Mouse (Mus musculus): ENCODE results near the gene Cd300lg. TPM values are rescaled to one million over a fixed set of nuclear protein-coding genes. Genes with fewer than 3 reads are reported as not detected.

Gene Cd300lg
- polyA plus RNA-seq, 1 experiment, result 6.4 TPM

GRCm38 (mm10) chr11:102061941-102062473 is 20.7 kb downstream of the Cd300lg start:
- no peak for TF ChIP-seq POLR2A (IDR thresholded peaks at IDR 0.05; ENCODE audit: borderline replicate concordance, low read depth, low read length)
- TF ChIP-seq CTCF (IDR thresholded peaks at IDR 0.05; ENCODE audit: low read depth, low read length), result no peak
- Histone ChIP-seq H3K27ac (ENCODE audit: insufficient read depth, low read depth, low read length) (no peak overlapping the region), H3K4me1 (ENCODE audit: control insufficient read depth, insufficient read depth, low read length) (no peaks in the 10 kb centered on the region), H3K4me3 (ENCODE audit: insufficient read depth, low read length) (no peak overlapping the region)

GRCm38 (mm10) chr11:102063076-102063475 is 21.8 kb downstream of the Cd300lg start:
- Histone ChIP-seq H3K4me3 (ENCODE audit: insufficient read depth, low read length) (no peak overlapping the region), H3K27ac (ENCODE audit: insufficient read depth, low read depth, low read length) (no peak overlapping the region), H3K4me1 (ENCODE audit: control insufficient read depth, insufficient read depth, low read length) (no peaks in the 10 kb centered on the region)
- TF ChIP-seq POLR2A (IDR thresholded peaks at IDR 0.05; ENCODE audit: borderline replicate concordance, low read depth, low read length) (no peak), CTCF (IDR thresholded peaks at IDR 0.05; ENCODE audit: low read depth, low read length) (no peak)

- Histone ChIP-seq H3K27ac (ENCODE audit: insufficient read depth, low read depth, low read length) (no peak overlapping the region), H3K4me3 (ENCODE audit: insufficient read depth, low read length) (no peak overlapping the region), H3K4me1 (ENCODE audit: control insufficient read depth, insufficient read depth, low read length) (no peaks in the 10 kb centered on the region)
- TF ChIP-seq CTCF (IDR thresholded peaks at IDR 0.05; ENCODE audit: low read depth, low read length) (no peak), POLR2A (IDR thresholded peaks at IDR 0.05; ENCODE audit: borderline replicate concordance, low read depth, low read length) (no peak)
Measured at GRCm38 (mm10) chr11:102068969-102069368, 27.7 kb downstream of the Cd300lg start.

GRCm38 (mm10) chr11:102069633-102070032 is 28.3 kb downstream of the Cd300lg start:
- Histone ChIP-seq H3K4me1 (ENCODE audit: control insufficient read depth, insufficient read depth, low read length) (no peaks in the 10 kb centered on the region), H3K27ac (ENCODE audit: insufficient read depth, low read depth, low read length) (no peak overlapping the region), H3K4me3 (ENCODE audit: insufficient read depth, low read length) (no peak overlapping the region)
- TF ChIP-seq CTCF (IDR thresholded peaks at IDR 0.05; ENCODE audit: low read depth, low read length) (no peak), POLR2A (IDR thresholded peaks at IDR 0.05; ENCODE audit: borderline replicate concordance, low read depth, low read length) (no peak)

GRCm38 (mm10) chr11:102070426-102070825 is 29.1 kb downstream of the Cd300lg start:
- Histone ChIP-seq H3K27ac (ENCODE audit: insufficient read depth, low read depth, low read length) (no peak overlapping the region), H3K4me3 (ENCODE audit: insufficient read depth, low read length) (no peak overlapping the region), H3K4me1 (ENCODE audit: control insufficient read depth, insufficient read depth, low read length) (no peaks in the 10 kb centered on the region)
- TF ChIP-seq POLR2A (IDR thresholded peaks at IDR 0.05; ENCODE audit: borderline replicate concordance, low read depth, low read length), result no peak
- no peak for TF ChIP-seq CTCF (IDR thresholded peaks at IDR 0.05; ENCODE audit: low read depth, low read length)

- H3K27ac ChIP-seq (ENCODE audit: insufficient read depth, low read depth, low read length), result no peak overlapping the region
- TF ChIP-seq POLR2A (IDR thresholded peaks at IDR 0.05; ENCODE audit: borderline replicate concordance, low read depth, low read length) (no peak), CTCF (IDR thresholded peaks at IDR 0.05; ENCODE audit: low read depth, low read length) (no peak)
- no peak overlapping the region for H3K4me3 ChIP-seq (ENCODE audit: insufficient read depth, low read length)
- no peaks in the 10 kb centered on the region for H3K4me1 ChIP-seq (ENCODE audit: control insufficient read depth, insufficient read depth, low read length)
Measured at GRCm38 (mm10) chr11:102072729-102073128, 31.4 kb downstream of the Cd300lg start.

- TF ChIP-seq CTCF (IDR thresholded peaks at IDR 0.05; ENCODE audit: low read depth, low read length), result no peak
- H3K4me1 ChIP-seq (ENCODE audit: control insufficient read depth, insufficient read depth, low read length), result no peaks in the 10 kb centered on the region
- no peak overlapping the region for H3K27ac ChIP-seq (ENCODE audit: insufficient read depth, low read depth, low read length)
- H3K4me3 ChIP-seq (ENCODE audit: insufficient read depth, low read length), result no peak overlapping the region
Measured at GRCm38 (mm10) chr11:102073722-102074121, 32.4 kb downstream of the Cd300lg start.

- Histone ChIP-seq H3K4me3 (ENCODE audit: insufficient read depth, low read length) (no peak overlapping the region), H3K27ac (ENCODE audit: insufficient read depth, low read depth, low read length) (no peak overlapping the region), H3K4me1 (ENCODE audit: control insufficient read depth, insufficient read depth, low read length) (no peaks in the 10 kb centered on the region)
- TF ChIP-seq CTCF (IDR thresholded peaks at IDR 0.05; ENCODE audit: low read depth, low read length), result no peak
- TF ChIP-seq POLR2A (IDR thresholded peaks at IDR 0.05; ENCODE audit: borderline replicate concordance, low read depth, low read length), result no peak
Measured at GRCm38 (mm10) chr11:102082322-102082721, 41.0 kb downstream of the Cd300lg start.

GRCm38 (mm10) chr11:102083193-102083592 is 41.9 kb downstream of the Cd300lg start:
- H3K4me3 ChIP-seq (ENCODE audit: insufficient read depth, low read length), result no peak overlapping the region
- no peak overlapping the region for H3K27ac ChIP-seq (ENCODE audit: insufficient read depth, low read depth, low read length)
- peaks cover 2% of the 10 kb centered on the region; the same call in 1 of the 2 replicates for H3K4me1 ChIP-seq (ENCODE audit: control insufficient read depth, insufficient read depth, low read length)
- TF ChIP-seq CTCF (IDR thresholded peaks at IDR 0.05; ENCODE audit: low read depth, low read length) (no peak), POLR2A (IDR thresholded peaks at IDR 0.05; ENCODE audit: borderline replicate concordance, low read depth, low read length) (no peak)

GRCm38 (mm10) chr11:102084159-102084558 is 42.9 kb downstream of the Cd300lg start:
- no peak overlapping the region for H3K4me3 ChIP-seq (ENCODE audit: insufficient read depth, low read length)
- H3K27ac ChIP-seq (ENCODE audit: insufficient read depth, low read depth, low read length), result no peak overlapping the region
- TF ChIP-seq POLR2A (IDR thresholded peaks at IDR 0.05; ENCODE audit: borderline replicate concordance, low read depth, low read length), result no peak
- TF ChIP-seq CTCF (IDR thresholded peaks at IDR 0.05; ENCODE audit: low read depth, low read length), result no peak
- H3K4me1 ChIP-seq (ENCODE audit: control insufficient read depth, insufficient read depth, low read length), result peaks cover 2% of the 10 kb centered on the region; the same call in 1 of the 2 replicates

- Histone ChIP-seq H3K4me1 (ENCODE audit: control insufficient read depth, insufficient read depth, low read length) (peaks cover 2% of the 10 kb centered on the region; the same call in 1 of the 2 replicates), H3K27ac (ENCODE audit: insufficient read depth, low read depth, low read length) (no peak overlapping the region), H3K4me3 (ENCODE audit: insufficient read depth, low read length) (no peak overlapping the region)
- TF ChIP-seq POLR2A (IDR thresholded peaks at IDR 0.05; ENCODE audit: borderline replicate concordance, low read depth, low read length) (no peak), CTCF (IDR thresholded peaks at IDR 0.05; ENCODE audit: low read depth, low read length) (no peak)
Measured at GRCm38 (mm10) chr11:102086331-102086730, 45.0 kb downstream of the Cd300lg start.
